Comparison of ENCODE assay signal across 8 mouse cellular contexts in the genomic region with DNA sequence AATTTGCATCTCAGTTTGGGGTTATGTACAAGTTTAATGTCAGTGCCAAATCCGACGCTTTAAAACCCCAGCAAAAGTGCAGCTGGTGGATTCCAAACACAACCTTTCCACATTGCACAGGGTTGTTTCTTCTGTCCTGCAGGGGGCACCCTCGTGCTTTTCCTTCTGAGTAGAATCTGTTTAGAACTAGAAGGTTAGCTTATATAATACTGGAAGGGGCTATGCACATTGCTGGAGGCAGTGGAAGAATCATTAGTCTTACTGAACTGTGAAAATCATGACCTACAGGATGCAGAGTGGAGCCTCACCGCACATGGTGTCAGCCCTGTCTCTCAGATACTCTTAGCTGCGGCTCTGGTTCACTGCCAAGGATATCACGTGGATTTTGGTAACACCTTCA. TPM values are rescaled to one million over a fixed set of nuclear protein-coding genes. Genes with fewer than 3 reads are reported as not detected.
A peak's percentile ranks its signal among the peaks of the same experiment; 100 is the strongest.
DNase-seq lines count a peak whose midpoint lies in the region; ATAC-seq and TF ChIP-seq lines count a peak whose summit lies in the region.
"Had no signal": no experiment of that assay in that cellular context is flagged by ENCODE, and none has a peak within 500 bp of the region (broad histone marks: within the 10 kb centered on the region; RNA-seq: fewer than 3 reads in every experiment).

No protein-coding gene starts in this region.

- peak; percentile 66 for DNase-seq in midbrain, postnatal 0 days (ENCODE audit: low spot score)
- DNase-seq in embryonic facial prominence, embryonic 10.5 days (ENCODE audit: low spot score): peak; percentile 55
- DNase-seq in kidney, postnatal 4 days: peak; percentile 81 to 85
- DNase-seq in spleen, adult 12 weeks (ENCODE audit: low spot score): peak; percentile 38

- H3K36me3 ChIP-seq in midbrain, postnatal 0 days (ENCODE audit: insufficient read depth, low read length): no peaks in the 10 kb centered on the region
- H3K36me3 ChIP-seq in midbrain, embryonic 16.5 days (ENCODE audit: control insufficient read depth, insufficient read depth, low read length): no peaks in the 10 kb centered on the region
- no peaks in the 10 kb centered on the region for H3K36me3 ChIP-seq in embryonic facial prominence, embryonic 10.5 days (replicated peaks)
- no peaks in the 10 kb centered on the region for H3K36me3 ChIP-seq in lung, embryonic 16.5 days (ENCODE audit: control insufficient read depth, insufficient read depth, low read length)
- H3K36me3 ChIP-seq: hindbrain, embryonic 15.5 days had no signal

- WGBS in midbrain, postnatal 0 days: 61% methylated on average over 6 of the region's 6 CpGs
- 58% methylated on average over 6 of the region's 6 CpGs for WGBS in midbrain, embryonic 16.5 days
- 61% methylated on average over 6 of the region's 6 CpGs for WGBS in embryonic facial prominence, embryonic 10.5 days
- 48% methylated on average over 6 of the region's 6 CpGs for WGBS in lung, embryonic 16.5 days

- H3K9me3 ChIP-seq in midbrain, postnatal 0 days (ENCODE audit: low read length): no peaks in the 10 kb centered on the region
- no peaks in the 10 kb centered on the region for H3K9me3 ChIP-seq in midbrain, embryonic 16.5 days (replicated peaks; ENCODE audit: control insufficient read depth, low read length, poor library complexity, severe bottlenecking)
- H3K9me3 ChIP-seq in embryonic facial prominence, embryonic 10.5 days: no peaks in the 10 kb centered on the region
- no peaks in the 10 kb centered on the region for H3K9me3 ChIP-seq in lung, embryonic 16.5 days (ENCODE audit: control insufficient read depth, low read length)
- H3K9me3 ChIP-seq: hindbrain, embryonic 15.5 days had no signal

- no peak for ATAC-seq in midbrain, postnatal 0 days (ENCODE audit: low FRiP score)
- no peak for ATAC-seq in midbrain, embryonic 16.5 days
- peak; percentile 45 for ATAC-seq in activated CD4-positive, CD25-positive, alpha-beta regulatory T cell, adult 4 months
- 0 out of 2 replicates have a peak, but pooled peaks have one; percentile 12 for ATAC-seq in lung, embryonic 16.5 days (ENCODE audit: low read depth)

- peak; percentile 67 for TF ChIP-seq CTCF in midbrain, postnatal 0 days (IDR thresholded peaks at IDR 0.05)

- no peak overlapping the region for H3K4me3 ChIP-seq in midbrain, postnatal 0 days (ENCODE audit: low read depth, low read length)
- no peak overlapping the region for H3K4me3 ChIP-seq in midbrain, embryonic 16.5 days (ENCODE audit: low read depth, low read length)
- no peak overlapping the region for H3K4me3 ChIP-seq in embryonic facial prominence, embryonic 10.5 days
- H3K4me3 ChIP-seq in lung, embryonic 16.5 days (ENCODE audit: low read length): no peak overlapping the region
- H3K4me3 ChIP-seq: hindbrain, embryonic 15.5 days had no signal

- no peaks in the 10 kb centered on the region for H3K4me1 ChIP-seq in midbrain, postnatal 0 days (ENCODE audit: insufficient read depth, low read length)
- H3K4me1 ChIP-seq in midbrain, embryonic 16.5 days (ENCODE audit: control insufficient read depth, insufficient read depth, low read length): no peaks in the 10 kb centered on the region
- peaks cover 15% of the 10 kb centered on the region for H3K4me1 ChIP-seq in embryonic facial prominence, embryonic 10.5 days
- peaks cover 7% of the 10 kb centered on the region for H3K4me1 ChIP-seq in lung, embryonic 16.5 days (replicated peaks; ENCODE audit: control insufficient read depth, insufficient read depth, low read length)
- H3K4me1 ChIP-seq: hindbrain, embryonic 15.5 days had no signal

- H3K4me2 ChIP-seq in midbrain, postnatal 0 days (ENCODE audit: low read depth, low read length, poor library complexity, severe bottlenecking): no peak overlapping the region
- H3K4me2 ChIP-seq in midbrain, embryonic 16.5 days (ENCODE audit: low read length): no peak overlapping the region
- no peak overlapping the region for H3K4me2 ChIP-seq in lung, embryonic 16.5 days (ENCODE audit: low read depth, low read length)
- H3K4me2 ChIP-seq: hindbrain, embryonic 15.5 days had no signal

- no peaks in the 10 kb centered on the region for H3K27me3 ChIP-seq in midbrain, postnatal 0 days (ENCODE audit: insufficient read depth, low read length)
- no peaks in the 10 kb centered on the region for H3K27me3 ChIP-seq in midbrain, embryonic 16.5 days (ENCODE audit: control insufficient read depth, insufficient read depth, low read depth, low read length)
- no peaks in the 10 kb centered on the region for H3K27me3 ChIP-seq in embryonic facial prominence, embryonic 10.5 days (replicated peaks; ENCODE audit: low read depth, poor library complexity, severe bottlenecking)
- no peaks in the 10 kb centered on the region for H3K27me3 ChIP-seq in lung, embryonic 16.5 days (ENCODE audit: control insufficient read depth, insufficient read depth, low read depth, low read length)

- H3K9ac ChIP-seq in midbrain, postnatal 0 days (replicated peaks; ENCODE audit: low read length, poor library complexity, severe bottlenecking): no peak overlapping the region
- H3K9ac ChIP-seq in midbrain, embryonic 16.5 days (ENCODE audit: low read depth, low read length): no peak overlapping the region
- no peak overlapping the region for H3K9ac ChIP-seq in lung, embryonic 16.5 days (ENCODE audit: low read length)
- H3K9ac ChIP-seq: hindbrain, embryonic 15.5 days had no signal

- no peak overlapping the region for H3K27ac ChIP-seq in midbrain, postnatal 0 days (ENCODE audit: low read depth, low read length)
- no peak overlapping the region for H3K27ac ChIP-seq in midbrain, embryonic 16.5 days (ENCODE audit: low read length)
- no peak overlapping the region for H3K27ac ChIP-seq in embryonic facial prominence, embryonic 10.5 days (replicated peaks)
- no peak overlapping the region for H3K27ac ChIP-seq in lung, embryonic 16.5 days (ENCODE audit: low read length)
- H3K27ac ChIP-seq: hindbrain, embryonic 15.5 days had no signal

RNA-seq across cellular contexts. Expression of a gene that starts 49.3 kb away (rescaled TPM):
- 0.09 and 0.33 TPM in 2 replicates for total RNA-seq in midbrain, postnatal 0 days (2014; rRNA removed)
- polyA plus RNA-seq in midbrain, postnatal 0 days (2015; fragmentation: Nextera tagmentation; extraction: Ambion mirVana): 0.04 and 0.20 TPM in 2 replicates
- polyA plus RNA-seq in midbrain, embryonic 16.5 days (2015; fragmentation: Nextera tagmentation; extraction: Ambion mirVana): 0.04 TPM in 1 of 2 replicates, not detected in the other
- 10 to 100 TPM in 1 of 2 experiments, 1 to 10 TPM in 1; 7.7 to 17.7 TPM for polyA plus RNA-seq in activated CD4-positive, CD25-positive, alpha-beta regulatory T cell, adult 4 months (2017; shearing (Covaris generic))
- 0.05 and 0.13 TPM in 2 replicates for polyA plus RNA-seq in embryonic facial prominence, embryonic 10.5 days (2016; fragmentation: Nextera tagmentation; extraction: Ambion mirVana)
- polyA plus RNA-seq in lung, embryonic 16.5 days (2015; fragmentation: Nextera tagmentation; extraction: Ambion mirVana): 0.36 and 0.75 TPM in 2 replicates
- polyA plus RNA-seq: hindbrain, embryonic 15.5 days had no signal

RNA-seq across cellular contexts. Expression of a gene that starts 55.7 kb away (rescaled TPM):
- 0.38 and 0.82 TPM in 2 replicates for total RNA-seq in midbrain, postnatal 0 days (2014; rRNA removed)
- 0.47 and 0.84 TPM in 2 replicates for polyA plus RNA-seq in midbrain, postnatal 0 days (2015; fragmentation: Nextera tagmentation; extraction: Ambion mirVana)
- 0.75 and 1.2 TPM in 2 replicates for polyA plus RNA-seq in midbrain, embryonic 16.5 days (2015; fragmentation: Nextera tagmentation; extraction: Ambion mirVana)
- 1 to 10 TPM; 1.3 to 1.5 TPM for polyA plus RNA-seq in activated CD4-positive, CD25-positive, alpha-beta regulatory T cell, adult 4 months (2017; shearing (Covaris generic))
- 1.8 and 2.1 TPM in 2 replicates for polyA plus RNA-seq in embryonic facial prominence, embryonic 10.5 days (2016; fragmentation: Nextera tagmentation; extraction: Ambion mirVana)
- polyA plus RNA-seq in lung, embryonic 16.5 days (2015; fragmentation: Nextera tagmentation; extraction: Ambion mirVana): 12.4 and 13.2 TPM in 2 replicates

Comparison
In these comparisons a context has a peak if more than half of its experiments do, and no peak if none do; other contexts are left out.
1. ATAC-seq: peak in activated CD4-positive, CD25-positive, alpha-beta regulatory T cell, adult 4 months (single experiment) and lung, embryonic 16.5 days (single experiment); none in midbrain, postnatal 0 days (single experiment) and midbrain, embryonic 16.5 days (single experiment).
2. Peak in every context shown above with its lines, with median percentiles within 50 percentile points of each other: DNase-seq.